Mouse (Mus musculus): ENCODE results near the gene Rgma.

GRCm38 (mm10) chr7:73365511-73365910 lies 9.8 kb upstream of the Rgma start:
- TF ChIP-seq CTCF (IDR thresholded peaks at IDR 0.05; ENCODE audit: borderline replicate concordance, insufficient read depth, low read depth, low read length): no peak
- TF ChIP-seq POLR2A (IDR thresholded peaks at IDR 0.05; ENCODE audit: borderline replicate concordance, insufficient read depth, low read length): no peak

All from cerebellum, adult 2 months (tissue).